Mouse (Mus musculus): ENCODE data around the gene Gpr162.

GRCm38 (mm10) chr6:124874348-124874747, 10.6 kb upstream of the Gpr162 start:
- TF ChIP-seq CTCF (conservative IDR thresholded peaks at IDR 0.05 in 1 of 2, IDR thresholded peaks at IDR 0.05 in 1 of 2; ENCODE audit: low read depth in 2 of 2, low read length in 2 of 2) (no peak), EP300 (IDR thresholded peaks at IDR 0.05; ENCODE audit: low read length) (no peak), GABPA (IDR thresholded peaks at IDR 0.05; ENCODE audit: insufficient replicate concordance, low read depth, low read length) (no peak), POLR2A (IDR thresholded peaks at IDR 0.05; ENCODE audit: low read depth, low read length) (no peak), ZNF384 (IDR thresholded peaks at IDR 0.05; ENCODE audit: low read depth, low read length) (no peak), IRF4 (IDR thresholded peaks at IDR 0.05; ENCODE audit: low read depth, low read length) (peak; percentile 41; the same call in 1 of the 2 replicates), ELF1 (IDR thresholded peaks at IDR 0.05; ENCODE audit: low read depth, low read length) (no peak), E2F4 (IDR thresholded peaks at IDR 0.05; ENCODE audit: insufficient replicate concordance, low read depth, low read length) (no peak), MAFK (IDR thresholded peaks at IDR 0.05; ENCODE audit: insufficient replicate concordance, low read length) (no peak), POLR2AphosphoS2 (IDR thresholded peaks at IDR 0.05; ENCODE audit: low read depth, low read length) (no peak), CHD2 (IDR thresholded peaks at IDR 0.05; ENCODE audit: low read length) (no peak), BHLHE40 (IDR thresholded peaks at IDR 0.05; ENCODE audit: low read depth, low read length) (no peak)
